Mouse (Mus musculus) heart, adult 18-20 months (tissue): Measurements from ENCODE around the gene Plcxd1. TPM values are rescaled to one million over a fixed set of nuclear protein-coding genes. Genes with fewer than 3 reads are reported as not detected.
"Not testable (repeated sequence)": the region's sequence is repeated elsewhere in the genome, so short reads cannot be mapped to it uniquely, and the experiment has no call there.

Experiments used
- DNase-seq, 2 experiments: peaks; one replicate each; pipeline ENCODE4 v3.0.0; 2021 to 2022; ENCODE audit warnings: mixed read lengths in 1 of 2
- total RNA-seq, 2 experiments: library from RNA; stranded (reverse); gene quantifications; 2 replicates each; pipeline ENCODE4 v1.2.3; 2021

Plcxd1 gene
- total RNA-seq, 2 experiments from 2014 or later: not detected

DNA sequence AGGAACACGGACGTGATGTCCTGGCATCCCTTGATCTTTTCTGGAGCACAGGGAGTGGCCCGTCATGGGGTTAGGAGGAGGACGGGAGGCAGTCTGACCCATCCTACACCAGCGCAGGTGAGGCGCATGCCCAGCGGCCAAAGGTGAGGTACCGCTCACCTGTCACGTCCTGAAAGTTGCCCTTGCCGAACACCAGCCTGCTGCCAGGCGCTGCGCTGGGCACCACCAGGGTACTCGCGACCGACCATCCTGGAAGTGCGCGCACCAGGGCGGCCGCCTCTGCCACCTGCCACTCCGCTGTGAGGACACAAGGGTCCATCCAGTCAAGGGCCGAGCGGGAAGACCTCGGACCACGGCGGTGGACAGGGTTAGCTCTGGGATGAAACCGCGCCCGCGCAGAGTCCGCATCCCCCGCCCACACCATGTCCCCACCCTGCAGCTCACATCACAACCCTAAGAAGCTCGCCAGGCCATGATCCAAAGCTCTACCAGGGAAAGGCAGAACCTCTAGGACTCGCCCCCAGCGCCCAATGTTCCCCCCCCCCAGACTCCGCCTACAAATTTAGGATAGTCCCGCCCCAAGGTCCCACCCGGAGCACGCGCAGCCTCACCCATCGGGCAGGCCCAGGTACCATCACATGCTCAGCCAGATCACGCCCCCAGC is 7.3 kb downstream of the Plcxd1 start:
- DNase-seq: peak in 1 of 2 experiments; percentile 23

DNA sequence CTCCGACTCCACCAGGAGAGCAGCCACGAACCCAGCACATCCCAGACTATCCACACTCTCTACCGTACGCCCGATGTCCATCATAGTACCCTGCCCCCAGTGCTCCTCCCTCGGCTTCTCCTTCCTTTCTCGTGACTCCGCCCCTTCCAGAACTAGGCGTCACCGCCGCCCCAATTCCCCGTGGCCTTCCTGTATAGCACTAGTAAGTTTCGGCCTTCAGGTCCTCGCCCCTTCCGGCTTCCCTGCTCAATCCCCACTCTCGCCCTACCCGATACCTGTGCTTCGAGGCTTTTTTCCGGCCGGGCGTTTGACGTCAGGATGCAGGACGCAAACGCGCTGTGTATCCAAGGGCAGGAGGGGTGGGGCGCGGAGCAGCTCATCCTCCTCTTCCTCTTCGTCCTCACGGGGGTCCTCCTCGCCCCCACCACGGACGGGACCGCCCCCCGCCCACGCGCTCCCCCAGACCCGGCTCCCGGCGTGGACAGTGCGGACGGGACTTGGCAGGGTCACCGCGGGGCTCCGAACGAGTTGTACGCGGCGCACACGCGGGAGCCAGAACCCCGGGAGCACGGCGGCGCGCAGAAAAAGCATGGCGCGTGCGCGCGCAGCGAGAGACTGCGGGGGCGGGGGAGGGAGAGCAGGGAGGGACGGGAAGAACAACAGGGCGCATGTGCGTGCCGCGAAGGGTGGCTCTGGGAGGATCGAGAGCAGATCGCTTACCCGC is 8.0 kb downstream of the Plcxd1 start, which contains the start of gene Gtpbp6:
Gene Gtpbp6 (minus strand): TSS at position 617 of the 724 bp plus-strand sequence.
- DNase-seq: peak; percentile 96 to 98

DNA sequence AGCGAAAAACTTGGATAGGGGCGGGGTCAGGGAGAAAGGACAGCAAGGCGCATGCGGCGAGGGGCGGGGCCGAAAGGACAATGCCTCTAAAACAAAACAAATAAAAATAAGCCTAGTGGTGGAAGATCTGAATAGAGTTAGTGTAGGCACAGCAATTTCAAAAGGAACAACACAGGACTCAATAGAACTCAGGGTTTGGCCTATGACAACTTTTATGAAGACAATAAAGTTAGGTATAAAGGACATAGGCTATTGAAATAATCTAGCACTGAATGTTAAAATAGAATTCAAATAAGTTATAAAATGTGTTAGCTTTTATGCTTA is 8.5 kb downstream of the Plcxd1 start:
- DNase-seq: no peak

DNA sequence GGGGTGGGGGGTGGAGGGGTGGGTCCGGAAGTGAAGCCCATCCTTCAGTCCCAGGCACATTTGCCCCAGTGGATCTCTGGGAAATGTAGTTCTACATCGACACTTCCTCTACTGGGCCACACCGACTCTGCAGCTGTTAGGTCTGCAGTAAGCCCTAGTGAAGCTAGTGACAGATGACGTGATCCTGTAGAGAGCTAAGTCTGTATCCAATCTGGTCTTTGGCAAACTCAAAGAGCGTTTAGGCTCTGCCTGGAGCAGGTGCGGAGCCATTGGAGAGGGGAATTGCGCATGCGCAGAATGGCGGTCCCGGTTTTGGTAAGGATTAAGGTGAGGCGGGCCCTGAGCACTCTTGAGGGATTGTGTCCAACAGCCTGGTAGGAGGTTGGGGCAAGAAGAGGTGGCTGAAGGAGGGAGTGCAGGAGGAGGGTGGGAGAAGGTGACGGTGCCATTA is 10.2 kb downstream of the Plcxd1 start, which contains the start of gene Zfp605:
Gene Zfp605 (plus strand): TSS at position 102 of the 451 bp plus-strand sequence.
- DNase-seq: peak; percentile 91 to 95

DNA sequence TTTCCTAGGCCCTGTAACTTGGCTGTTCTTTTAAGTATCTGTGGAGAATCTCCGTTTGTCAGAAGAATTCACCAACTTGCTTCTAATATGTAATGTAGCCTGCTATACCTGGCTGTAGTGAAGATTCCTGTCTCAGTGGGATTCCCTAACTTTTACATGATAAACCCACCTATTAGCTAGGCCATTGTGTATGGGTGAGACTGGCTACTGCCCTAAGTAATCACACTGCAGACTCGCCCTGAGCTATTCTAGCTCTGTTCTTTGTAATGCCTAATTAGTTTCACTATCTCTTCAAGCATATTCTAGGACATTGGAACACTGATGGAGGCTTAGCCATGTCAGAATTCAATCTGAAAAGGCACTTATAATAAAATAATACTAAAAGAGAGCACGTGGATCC is 22.6 kb downstream of the Plcxd1 start:
- not testable (repeated sequence) for DNase-seq

DNA sequence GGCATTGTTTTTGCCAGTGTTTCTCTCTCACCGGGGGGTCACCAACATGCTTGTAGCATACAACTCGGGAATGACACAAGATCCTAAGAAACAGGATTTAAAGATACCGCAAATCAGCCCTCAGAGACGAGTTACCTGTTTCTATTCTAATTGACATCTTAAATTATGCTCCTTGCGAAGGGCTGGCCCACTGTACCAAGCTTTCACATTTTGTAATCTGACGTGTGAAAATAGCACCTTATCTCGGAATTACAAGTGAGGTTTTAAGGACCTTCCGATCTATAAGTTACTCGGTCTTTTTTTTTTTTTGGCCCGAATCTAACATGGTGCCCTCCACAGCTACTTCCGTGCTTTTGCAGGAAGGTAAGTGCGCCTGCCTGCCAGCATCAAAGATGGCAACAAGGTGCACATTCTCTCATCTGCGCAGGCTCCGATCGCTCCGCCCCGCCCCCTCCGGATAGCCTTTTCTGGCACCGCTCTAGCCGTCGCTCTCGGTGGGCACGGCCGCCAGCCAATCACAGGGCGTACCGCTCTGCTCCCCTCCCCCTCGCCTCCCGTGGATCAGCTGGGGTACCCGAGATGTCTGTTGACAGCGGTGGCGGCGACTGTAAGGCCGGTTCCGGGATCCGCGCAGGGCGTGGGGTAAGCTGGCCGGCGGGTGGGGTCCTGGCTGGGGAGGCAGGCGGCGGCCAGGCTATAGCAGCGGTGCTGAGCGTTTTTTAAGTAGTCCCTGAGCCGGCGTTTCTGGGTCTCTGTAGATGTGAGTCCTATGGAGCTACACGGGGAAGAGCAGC is 35.7 kb downstream of the Plcxd1 start, which contains the start of gene Chfr:
Gene Chfr (plus strand): TSS at position 550 of the 794 bp plus-strand sequence.
- DNase-seq: peak; percentile 99

DNA sequence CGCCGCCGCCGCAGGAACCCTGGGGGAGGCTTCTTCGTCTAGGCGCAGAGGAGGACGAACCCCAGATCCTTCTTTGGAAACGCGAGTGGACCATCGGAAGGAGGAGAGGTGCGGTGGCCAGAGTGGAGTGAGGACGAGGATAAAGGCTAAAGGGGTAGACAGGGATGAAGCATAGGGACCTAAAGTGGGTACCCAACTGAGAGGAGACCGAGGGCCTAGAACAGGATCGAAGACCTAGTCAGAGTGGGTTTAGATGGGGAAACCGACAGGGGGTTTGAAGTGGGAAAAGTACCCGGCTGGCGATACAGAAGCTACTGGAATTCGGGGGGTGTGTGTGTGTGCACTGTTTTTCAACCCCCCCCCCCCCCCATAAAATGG is 36.3 kb downstream of the Plcxd1 start:
- no peak for DNase-seq

DNA sequence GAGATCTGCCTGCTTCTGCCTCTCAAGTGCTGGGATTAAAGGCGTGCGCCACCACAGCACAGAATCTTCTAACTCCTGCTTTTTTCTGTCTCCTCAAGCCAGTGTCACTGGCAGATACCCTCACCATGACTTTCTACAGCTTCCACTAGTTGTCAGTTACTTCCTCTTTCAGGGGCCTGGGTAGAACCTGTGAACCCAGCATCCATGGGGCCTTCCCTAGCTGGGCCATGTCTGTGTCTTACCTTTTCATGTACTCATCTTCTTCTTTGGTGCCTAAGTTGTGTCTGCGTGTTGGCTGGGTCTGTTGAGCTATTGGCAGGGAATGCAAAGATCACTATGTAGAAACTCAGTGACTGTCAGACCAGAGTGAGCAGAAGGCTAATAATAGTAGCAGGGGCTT is 38.0 kb downstream of the Plcxd1 start:
- no peak for DNase-seq

DNA sequence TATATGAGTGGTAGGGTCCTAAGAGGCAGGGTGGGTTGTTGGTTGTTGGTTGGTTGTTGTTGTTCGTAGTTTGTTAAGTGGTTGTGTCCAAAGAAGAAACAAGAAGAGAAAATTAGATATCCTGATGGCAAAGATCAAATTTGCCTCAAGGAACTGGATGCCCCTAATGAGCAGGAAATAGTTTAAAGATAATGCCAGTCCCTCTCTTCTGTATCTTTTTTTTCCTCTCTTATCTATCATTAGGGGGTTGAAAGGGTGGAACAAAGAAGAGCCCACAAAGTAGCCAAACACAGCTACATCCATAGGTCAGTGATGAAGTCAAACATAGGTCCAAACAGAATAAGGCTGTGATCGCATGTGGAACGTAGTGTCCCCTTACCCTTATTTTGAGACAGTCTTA is 39.6 kb downstream of the Plcxd1 start:
- DNase-seq: no peak

DNA sequence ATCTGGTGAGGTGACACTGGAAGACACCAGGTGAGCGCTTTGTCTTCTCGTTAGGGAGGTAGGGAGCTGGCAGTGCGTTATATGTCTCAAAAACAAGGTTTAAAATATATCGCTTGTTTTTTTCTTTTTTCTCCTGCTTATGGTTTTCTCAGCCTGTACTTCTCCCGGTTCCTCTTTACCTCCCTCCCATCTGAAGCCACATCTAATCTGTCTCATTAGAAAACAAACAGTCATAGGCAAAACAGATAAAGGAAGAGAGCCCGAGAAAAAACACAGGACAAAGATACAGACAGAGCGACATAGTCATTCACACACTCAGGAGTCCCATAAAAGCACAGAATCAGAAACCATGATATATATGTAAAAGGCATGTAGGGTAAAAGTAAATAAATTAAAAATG is 40.7 kb downstream of the Plcxd1 start:
- no peak for DNase-seq

DNA sequence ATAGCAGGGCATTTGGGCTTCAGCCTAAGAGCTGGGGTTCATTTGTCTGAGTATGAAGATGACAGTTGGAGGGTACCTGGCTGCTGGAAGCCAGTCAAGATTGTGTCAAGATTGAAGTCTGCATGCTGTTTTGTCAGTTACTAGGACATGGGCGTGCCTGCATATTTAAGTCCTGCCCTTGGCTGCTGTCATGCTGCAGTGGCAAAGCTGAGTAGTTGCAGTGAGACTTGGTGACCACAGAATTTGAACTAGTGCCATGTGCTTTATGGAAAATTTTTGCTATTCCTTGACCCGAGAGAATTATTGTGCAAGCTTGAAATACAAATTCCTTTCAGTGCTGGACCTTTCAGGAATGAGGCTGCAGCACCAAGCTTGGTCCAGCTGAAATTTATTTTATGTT is 42.5 kb downstream of the Plcxd1 start:
- peak; percentile 17 to 33 for DNase-seq

DNA sequence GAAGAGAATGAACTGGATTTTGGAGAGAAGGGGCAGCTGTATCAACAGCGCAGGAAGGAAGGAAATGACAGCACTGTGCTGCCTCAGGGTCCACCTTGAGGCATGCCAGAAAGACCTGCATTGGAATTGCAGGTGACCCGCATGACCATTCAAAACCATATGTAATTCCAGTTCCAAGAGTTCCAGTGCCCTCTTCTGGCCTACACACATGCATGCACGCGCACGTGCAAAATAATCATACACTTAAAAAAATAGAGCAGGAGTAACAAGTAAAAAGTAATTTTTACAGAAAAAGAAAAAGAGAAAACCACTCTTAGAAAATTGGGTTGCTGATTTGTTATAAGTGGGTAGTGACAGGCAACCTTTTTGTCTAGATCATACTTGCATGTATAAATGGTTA is 43.2 kb downstream of the Plcxd1 start:
- peak in 1 of 2 experiments; percentile 22 for DNase-seq

Other genes starting within 250 kb of the Plcxd1 start
- gene Gm15446, start 176.6 kb upstream of the Plcxd1 start, total RNA-seq: 1 to 10 TPM; 3.3 to 3.5 TPM
- gene Zfp932, start 103.4 kb upstream of the Plcxd1 start, total RNA-seq: 1 to 10 TPM; 6.8 to 8.0 TPM
- gene Gm17655, start 27.5 kb upstream of the Plcxd1 start, total RNA-seq: 1 to 10 TPM; 1.9 to 3.6 TPM
- gene Gm35315, start 5.5 kb upstream of the Plcxd1 start, total RNA-seq: not detected
- gene Gtpbp6, start 8.2 kb downstream of the Plcxd1 start, total RNA-seq: 10 to 100 TPM; 24.8 to 31.3 TPM
- gene Zfp605, start 10.1 kb downstream of the Plcxd1 start, total RNA-seq: 1 to 10 TPM; 3.6 to 4.0 TPM
- 10 to 100 TPM; 11.3 to 11.9 TPM for gene Chfr, start 35.9 kb downstream of the Plcxd1 start, total RNA-seq
- 10 to 100 TPM; 48.3 to 51.2 TPM for gene Golga3, start 76.7 kb downstream of the Plcxd1 start, total RNA-seq
- 10 to 100 TPM; 26.2 to 28.4 TPM for gene Ankle2, start 131.0 kb downstream of the Plcxd1 start, total RNA-seq
- gene Pgam5, start 169.9 kb downstream of the Plcxd1 start, total RNA-seq: 10 to 100 TPM; 32.9 to 35.7 TPM
- 100 to 1,000 TPM; 120 to 124 TPM for gene Pxmp2, start 186.2 kb downstream of the Plcxd1 start, total RNA-seq
- 1 to 10 TPM; 2.2 to 2.3 TPM for gene Pole, start 186.3 kb downstream of the Plcxd1 start, total RNA-seq
- gene P2rx2, start 243.2 kb downstream of the Plcxd1 start, total RNA-seq: not detected
- not detected for gene Lrcol1, start 244.8 kb downstream of the Plcxd1 start, total RNA-seq